Mouse (Mus musculus) ovary, adult 18-20 months (tissue): ENCODE measurements around the gene Ints1.

ENCODE experiments used
- DNase-seq: peaks from one replicate; pipeline ENCODE4 v3.0.0; 2022; ENCODE audit warnings: low spot score, mixed read lengths

Ints1 gene

GRCm38 (mm10) chr5:139775216-139775926 is at the start of gene Ints1:
Ints1 (minus strand) TSS chr5:139775674.
- DNase-seq = peak; percentile 88

DNA sequence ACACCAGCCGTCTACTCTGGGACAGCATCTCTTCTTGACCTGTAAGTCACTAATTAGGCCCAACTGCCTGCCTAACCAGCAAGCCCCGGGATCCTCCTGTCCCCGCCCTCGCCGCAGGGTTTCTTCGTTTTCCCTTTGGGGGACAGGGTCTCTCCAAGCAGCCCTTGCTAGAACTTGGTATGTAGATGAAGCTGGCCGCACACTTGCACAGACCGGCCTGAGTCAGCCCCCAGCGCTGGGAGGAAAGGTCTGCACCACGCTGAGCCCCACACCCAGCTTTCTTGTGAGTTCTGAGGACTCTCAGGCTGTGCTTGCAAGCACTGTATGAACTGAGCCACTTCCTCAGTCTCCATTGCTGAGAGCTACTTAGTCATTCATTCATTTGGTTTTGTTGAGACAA is 49.1 kb upstream of the Ints1 start:
- DNase-seq = no peak

GRCm38 (mm10) chr5:139821466-139822459 is 46.3 kb upstream of the Ints1 start:
- no peak for DNase-seq

- DNase-seq = no peak
These were observed 44.2 kb upstream of the Ints1 start, which contains the start of gene Tmem184a for GRCm38 (mm10) chr5:139819538-139820181. Tmem184a (minus strand) TSS chr5:139819917.

- DNase-seq = no peak
These were observed 43.3 kb upstream of the Ints1 start for GRCm38 (mm10) chr5:139818801-139819200.

DNA sequence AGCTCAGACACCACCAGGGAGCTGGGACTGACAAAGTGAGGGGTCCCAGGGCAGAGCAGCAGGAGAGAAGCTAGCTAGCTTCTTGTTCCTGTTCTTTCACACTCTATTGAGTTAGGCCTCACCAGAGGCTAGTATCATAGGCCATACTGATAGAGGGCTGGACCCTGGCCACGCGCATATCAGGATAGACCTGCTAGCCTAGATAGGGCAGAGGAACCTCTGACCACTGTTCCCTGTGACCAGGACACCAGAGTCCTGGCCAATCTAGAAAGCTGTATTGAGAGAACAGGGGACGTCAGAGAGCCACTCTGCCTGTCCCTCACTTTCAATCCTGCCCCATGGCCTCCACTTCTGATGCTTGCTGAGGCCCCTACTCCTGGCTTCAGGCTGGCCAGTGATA is 42.6 kb upstream of the Ints1 start:
- DNase-seq = no peak

DNA sequence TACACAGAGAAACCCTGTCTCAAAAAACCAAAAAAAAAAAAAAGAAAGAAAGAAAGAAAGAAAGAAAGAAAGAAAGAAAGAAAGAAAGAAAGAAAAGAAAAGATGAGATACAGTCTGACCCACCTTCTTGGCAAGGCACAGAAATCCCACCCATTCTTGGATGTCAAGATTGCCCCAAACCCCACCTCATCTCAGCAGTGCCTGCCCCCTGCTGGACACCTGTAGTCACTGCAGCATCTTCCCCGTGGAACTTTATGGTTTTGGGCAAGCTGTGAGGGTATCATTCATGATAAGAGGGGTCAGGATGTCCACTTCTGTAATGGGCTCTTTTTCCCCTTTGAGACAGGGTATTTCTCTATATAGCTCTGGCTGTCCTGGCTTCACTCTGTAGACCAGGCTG is 41.8 kb upstream of the Ints1 start:
- DNase-seq = no peak

DNA sequence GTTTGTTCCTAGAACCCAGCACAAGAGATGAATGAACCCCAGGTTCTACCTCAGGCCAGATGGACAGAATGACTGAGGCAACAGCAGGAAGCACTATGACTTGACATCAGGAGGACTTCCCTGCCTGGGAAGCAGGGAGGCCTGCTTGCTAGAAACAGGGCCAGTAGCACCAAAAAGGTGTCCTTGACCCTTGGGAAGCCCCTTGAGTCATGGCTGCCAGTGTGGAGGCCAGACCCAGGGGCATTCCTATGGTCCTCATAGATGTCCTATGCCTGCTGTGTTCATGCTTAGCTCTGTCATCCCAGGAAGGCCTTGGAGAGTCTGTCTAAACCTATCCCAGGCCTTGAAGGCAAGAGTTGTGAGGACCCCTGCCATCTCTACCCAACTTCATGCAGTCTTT is 41.0 kb upstream of the Ints1 start:
- no peak for DNase-seq

DNA sequence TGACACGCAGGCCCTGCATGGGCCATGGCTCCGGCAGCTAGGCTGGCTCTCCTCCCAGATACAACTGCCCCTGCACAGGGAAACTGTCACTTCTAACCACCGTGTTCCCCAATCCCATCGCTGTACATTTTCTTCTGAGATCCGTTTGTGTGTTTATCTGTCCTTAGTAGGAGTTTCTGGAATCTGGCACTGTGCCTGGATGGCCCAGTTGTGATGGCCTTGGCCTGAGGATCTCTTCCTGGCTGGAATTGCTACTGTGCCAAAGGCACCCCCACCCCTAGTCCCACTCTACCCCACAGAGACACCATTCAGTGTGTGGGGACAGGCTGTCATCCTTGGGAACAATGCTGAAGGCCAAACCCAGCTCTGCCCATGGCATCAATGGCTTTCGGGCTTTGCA is 40.5 kb upstream of the Ints1 start:
- DNase-seq = no peak

GRCm38 (mm10) chr5:139813963-139814381 is 38.5 kb upstream of the Ints1 start:
- no peak for DNase-seq

GRCm38 (mm10) chr5:139813126-139813490 is 37.6 kb upstream of the Ints1 start:
- no peak for DNase-seq

DNA sequence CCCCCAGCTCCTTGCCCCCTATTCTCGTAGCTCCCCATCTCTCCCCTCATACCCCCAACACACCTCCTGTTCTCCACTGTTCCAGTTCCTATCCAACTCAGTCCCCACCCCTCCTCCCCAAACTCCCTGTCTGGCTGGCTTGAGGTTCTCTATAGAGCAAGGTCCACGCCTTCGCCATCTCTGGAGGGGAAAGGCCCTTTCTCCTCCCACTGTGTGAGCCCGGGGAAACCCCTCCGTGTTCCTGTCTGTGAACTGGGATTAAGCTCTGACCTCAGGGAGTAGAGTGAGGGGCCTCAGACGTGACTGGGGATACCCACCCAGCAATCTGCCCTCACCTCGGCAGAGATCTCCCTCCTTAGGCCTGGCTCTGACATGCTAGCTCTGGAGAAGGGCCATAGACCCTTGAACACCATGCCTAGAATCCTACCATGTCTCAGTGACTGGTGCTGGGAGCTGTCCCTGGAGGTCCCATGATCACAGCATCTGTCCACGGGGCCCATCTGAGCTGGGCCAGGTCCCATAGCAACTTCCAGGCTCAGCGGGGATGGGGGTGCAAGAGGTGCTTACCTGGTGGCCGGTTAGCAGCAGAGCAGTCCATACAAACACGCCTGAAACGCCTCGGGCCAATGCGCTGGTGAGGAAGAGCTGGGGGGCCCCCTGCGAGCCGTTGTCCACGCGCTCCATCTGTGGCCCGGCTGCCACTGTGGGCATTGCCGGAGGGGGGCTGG is 37.1 kb upstream of the Ints1 start:
- no peak for DNase-seq

DNA sequence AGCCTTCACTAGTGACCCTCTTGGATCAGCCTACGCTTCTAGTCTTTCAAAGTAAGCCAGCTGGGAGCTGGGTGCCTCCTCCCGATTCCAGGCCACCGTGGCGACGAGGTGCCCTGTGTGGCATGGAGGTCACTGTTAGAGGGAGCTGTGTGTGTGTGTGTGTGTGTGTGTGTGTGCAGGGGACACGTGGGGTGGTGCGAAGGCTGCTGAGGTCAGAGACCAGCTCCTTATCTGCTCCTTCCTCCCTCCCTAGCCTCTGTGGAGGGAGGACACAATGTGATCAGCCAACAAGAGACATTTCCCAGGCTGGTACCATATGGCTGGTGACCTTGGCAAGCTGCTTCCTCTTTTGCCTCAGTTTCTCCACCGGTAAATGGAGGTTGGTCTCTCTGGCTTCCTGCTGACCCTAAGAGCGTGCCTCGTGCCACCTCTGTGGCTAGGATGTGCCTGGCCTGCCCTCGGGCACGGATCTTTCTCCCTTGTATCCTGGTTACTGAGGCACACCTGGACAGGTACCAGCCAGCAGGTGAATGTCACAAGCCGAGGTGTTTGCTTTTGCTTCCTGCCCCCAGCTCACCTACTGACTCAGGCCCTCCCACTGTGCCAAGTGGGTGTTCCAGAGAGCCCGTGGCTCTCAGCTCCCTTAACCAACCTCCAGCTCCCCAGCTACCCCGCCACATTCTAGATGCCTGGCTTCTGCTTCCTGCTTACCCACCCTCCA is 36.4 kb upstream of the Ints1 start:
- DNase-seq = no peak

GRCm38 (mm10) chr5:139809397-139809796 is 33.9 kb upstream of the Ints1 start:
- DNase-seq = no peak

GRCm38 (mm10) chr5:139805924-139806323 is 30.4 kb upstream of the Ints1 start:
- no peak for DNase-seq

DNA sequence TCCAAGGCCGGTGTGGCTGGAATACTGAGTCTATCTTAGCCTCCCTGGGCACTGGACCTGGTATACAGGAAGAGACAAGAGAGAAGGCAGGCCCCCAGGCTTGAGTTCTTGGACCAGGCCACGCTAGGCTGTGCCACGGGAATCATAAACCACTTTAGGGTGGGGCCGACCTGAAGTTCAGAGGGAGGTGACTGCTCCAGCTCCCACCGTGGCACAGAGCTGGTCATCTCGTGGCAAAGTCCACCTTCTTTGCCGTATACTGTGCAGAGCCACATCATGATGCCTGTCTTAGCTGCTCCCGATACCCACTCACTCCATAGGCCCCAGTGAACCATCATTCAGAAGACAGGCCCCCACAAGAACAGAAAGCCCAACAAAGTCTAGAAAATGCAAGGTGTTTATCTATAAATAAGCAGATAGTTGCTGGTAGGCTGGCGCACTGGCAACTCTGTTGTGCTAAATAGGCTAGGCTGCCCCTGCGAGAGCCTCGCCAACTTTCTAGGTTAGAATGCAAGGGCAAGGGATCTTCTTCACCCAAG is 29.2 kb upstream of the Ints1 start:
- no peak for DNase-seq

GRCm38 (mm10) chr5:139804107-139804551 is 28.7 kb upstream of the Ints1 start:
- DNase-seq = peak; percentile 75

- DNase-seq = no peak
These were observed 28.2 kb upstream of the Ints1 start for GRCm38 (mm10) chr5:139803601-139804102.

DNA sequence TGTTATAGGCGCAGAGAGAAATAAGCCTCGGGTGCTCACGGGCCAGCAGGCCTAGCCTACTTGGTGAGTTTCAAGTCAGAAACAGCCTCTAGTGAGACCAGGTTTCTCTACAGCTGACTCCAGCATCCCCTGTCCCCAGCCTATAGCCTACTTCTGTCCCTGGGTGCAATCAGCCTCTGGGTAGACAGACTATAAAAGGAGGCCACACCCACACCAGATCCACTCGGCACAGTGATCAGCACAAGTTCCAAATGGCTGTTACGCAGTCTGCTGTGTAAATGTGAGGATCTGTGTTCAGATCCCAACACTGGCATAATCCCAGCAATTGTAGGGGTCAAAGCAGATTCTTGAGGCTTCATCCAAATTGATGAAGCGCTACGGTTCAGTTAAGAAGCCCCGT is 27.7 kb upstream of the Ints1 start:
- no peak for DNase-seq

DNA sequence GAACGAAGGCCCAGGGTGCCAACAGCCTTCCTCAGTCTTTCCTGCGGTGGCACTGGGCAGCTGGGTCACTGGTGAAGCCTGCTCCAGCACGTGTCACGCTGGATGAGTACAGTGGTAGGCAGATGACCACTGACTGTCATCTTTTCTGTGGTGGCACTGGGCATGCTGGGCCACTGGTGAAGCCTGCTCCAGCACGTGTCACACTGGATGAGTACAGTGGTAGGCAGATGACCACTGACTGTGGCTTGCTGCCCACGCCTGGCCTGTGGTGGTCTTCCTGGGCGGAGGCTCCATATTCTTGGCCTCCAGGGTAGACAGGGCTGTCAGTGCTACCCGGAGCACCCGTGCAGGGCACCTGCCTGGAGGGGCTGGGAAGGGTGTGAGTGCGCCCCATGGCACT is 26.4 kb upstream of the Ints1 start:
- DNase-seq = no peak

DNA sequence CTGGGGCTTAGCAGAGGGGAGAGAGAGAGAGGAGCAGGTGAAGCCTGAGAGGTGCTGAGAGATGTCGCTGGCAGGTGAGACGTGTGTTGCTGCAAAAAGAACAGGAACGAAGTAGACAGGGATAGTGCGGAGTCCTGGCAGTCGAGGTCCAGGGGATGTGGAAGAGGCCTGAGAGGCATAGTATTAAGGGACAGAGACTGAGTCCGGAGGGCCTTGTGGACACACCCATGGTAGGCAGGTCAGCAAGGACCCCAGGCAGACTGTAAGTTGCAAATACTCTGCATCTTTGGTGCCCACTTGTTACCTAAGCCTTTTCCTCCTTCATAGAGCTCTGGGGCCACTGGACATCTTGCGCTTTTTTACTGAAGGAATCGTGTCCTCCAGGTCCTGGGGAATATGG is 25.8 kb upstream of the Ints1 start:
- no peak for DNase-seq
